Mouse (Mus musculus) G1E (cell line): ENCODE measurements around the gene Lrrc45.

ENCODE experiments used
- CTCF ChIP-seq: IDR thresholded peaks from 2 replicates; pipeline ENCODE4 v1.5.1; 2012; ENCODE audit warnings: low read depth, low read length, inconsistent platforms, mixed read lengths
- TAL1 ChIP-seq: conservative IDR thresholded peaks from 2 replicates; pipeline ENCODE4 v1.6.1; 2012; ENCODE audit warnings: low read depth, low read length, inconsistent platforms, mixed read lengths

DNA sequence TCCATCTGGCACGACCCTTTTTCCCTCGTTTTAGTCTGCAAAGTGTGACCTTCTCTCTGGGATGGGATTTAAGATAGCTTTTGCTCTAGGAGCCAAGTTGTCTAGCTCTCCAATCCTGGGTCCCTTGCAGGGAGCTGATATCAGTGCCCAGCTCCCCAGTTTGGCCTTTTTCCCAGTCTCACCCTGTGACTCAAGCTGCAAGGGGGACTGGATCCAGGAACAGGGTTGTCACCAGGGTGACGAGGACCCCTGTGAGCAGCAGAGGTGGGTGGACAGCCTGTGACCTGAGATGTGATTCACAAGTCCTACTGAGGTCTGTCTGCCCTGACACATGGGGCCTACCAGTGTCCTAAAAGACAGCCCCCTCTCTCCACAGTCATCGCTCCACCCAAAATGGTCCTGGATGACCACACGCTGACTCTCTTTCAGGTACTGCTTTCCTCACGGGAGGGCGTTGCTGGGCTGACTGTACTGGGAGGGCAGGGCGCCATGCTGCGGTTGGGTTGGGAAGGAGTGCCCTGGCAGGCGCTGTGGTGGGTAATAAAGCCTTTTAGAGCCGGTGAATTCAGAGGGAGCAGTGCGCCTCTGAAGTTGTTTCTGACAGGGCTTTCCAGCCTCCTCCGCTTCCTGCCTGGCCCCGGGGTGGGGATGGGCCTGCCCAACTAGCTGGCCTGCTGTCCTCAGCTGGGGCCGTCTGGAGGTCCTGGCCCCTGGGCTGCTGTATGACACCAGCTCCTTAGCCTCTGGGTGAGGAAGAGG lies 9.8 kb upstream of the Lrrc45 start:
- TF ChIP-seq CTCF (no peak), TAL1 (no peak)
